Mouse (Mus musculus) MEL (cell line): ENCODE results near the gene Nfkbie. TPM values are rescaled to one million over a fixed set of nuclear protein-coding genes. Genes with fewer than 3 reads are reported as not detected.

Experiments used
- DNase-seq: peaks from one replicate; pipeline ENCODE4 v3.0.0; 2011; ENCODE audit warnings: low read depth, low spot score
- H3K27ac ChIP-seq: 2 replicates; pipeline ENCODE4 v1.5.1; 2012; ENCODE audit warnings: low read depth, mild to moderate bottlenecking, control low read depth, low read length, moderate library complexity; ENCODE audit not compliant: control insufficient read depth
- H3K27me3 ChIP-seq, 2 experiments: fragments of 150-350 bp in 1 of 2; sonication (generic) in 1 of 2; 2 replicates each; pipeline ENCODE4 v1.6.1; 2012; ENCODE audit warnings: low read length in 2 of 2, mild to moderate bottlenecking in 2 of 2, improper control_type of control experiment in 1 of 2, moderate library complexity in 1 of 2; ENCODE audit not compliant: insufficient read depth in 2 of 2, control insufficient read depth in 1 of 2
- H3K36me3 ChIP-seq, 2 experiments: 2 replicates each; pipeline ENCODE4 v1.6.1; 2012 to 2014; ENCODE audit warnings: low read length in 2 of 2, improper control_type of control experiment in 1 of 2, inconsistent platforms in 1 of 2, mild to moderate bottlenecking in 1 of 2; ENCODE audit not compliant: insufficient read depth in 2 of 2, control insufficient read depth in 1 of 2
- H3K4me1 ChIP-seq, 2 experiments: fragments of 150-350 bp in 1 of 2; sonication (generic) in 1 of 2; 2 replicates each; pipeline ENCODE4 v1.6.1; 2012; ENCODE audit warnings: low read length in 2 of 2, improper control_type of control experiment in 1 of 2, mild to moderate bottlenecking in 1 of 2; ENCODE audit not compliant: insufficient read depth in 2 of 2, control insufficient read depth in 1 of 2
- H3K4me3 ChIP-seq, 2 experiments: fragments of 150-350 bp in 1 of 2; sonication (generic) in 1 of 2; 2 replicates each; pipeline ENCODE4 v1.5.1; 2012; ENCODE audit warnings: low read depth in 2 of 2, low read length in 2 of 2, mild to moderate bottlenecking in 2 of 2, moderate library complexity in 2 of 2, control low read depth in 1 of 2, improper control_type of control experiment in 1 of 2; ENCODE audit not compliant: control insufficient read depth in 1 of 2, insufficient read depth in 1 of 2
- H3K79me2 ChIP-seq: 2 replicates; pipeline ENCODE4 v1.6.1; 2012; ENCODE audit warnings: mild to moderate bottlenecking, low read length, moderate library complexity; ENCODE audit not compliant: control insufficient read depth, poor library complexity, insufficient read depth
- H3K9ac ChIP-seq: 2 replicates; pipeline ENCODE4 v1.6.1; 2012; ENCODE audit warnings: low read depth, mild to moderate bottlenecking, control low read depth, low read length, moderate library complexity; ENCODE audit not compliant: control insufficient read depth, poor library complexity, severe bottlenecking
- H3K9me3 ChIP-seq: fragments of 150-350 bp; sonication (generic); replicated peaks from 2 replicates; pipeline ENCODE4 v1.6.1; 2012; ENCODE audit warnings: mild to moderate bottlenecking, low read length, improper control_type of control experiment, moderate library complexity; ENCODE audit not compliant: insufficient read depth
- CHD2 ChIP-seq: IDR thresholded peaks from 2 replicates; pipeline ENCODE4 v1.6.1; 2011; ENCODE audit warnings: low read length, improper control_type of control experiment
- E2F4 ChIP-seq: IDR thresholded peaks from 2 replicates; pipeline ENCODE4 v1.6.1; 2011; ENCODE audit warnings: low read depth, low read length, improper control_type of control experiment, borderline replicate concordance
- ELF1 ChIP-seq: IDR thresholded peaks from 2 replicates; pipeline ENCODE4 v1.6.1; 2014; ENCODE audit warnings: low read depth, mild to moderate bottlenecking, inconsistent platforms, low read length, improper control_type of control experiment, moderate library complexity
- GABPA ChIP-seq: IDR thresholded peaks from 2 replicates; pipeline ENCODE4 v1.6.1; 2012; ENCODE audit warnings: low read depth, mild to moderate bottlenecking, inconsistent platforms, low read length, improper control_type of control experiment, moderate library complexity
- MAFK ChIP-seq: IDR thresholded peaks from 2 replicates; pipeline ENCODE4 v1.6.1; 2011; ENCODE audit warnings: low read depth, mild to moderate bottlenecking, low read length, improper control_type of control experiment, borderline replicate concordance
- MAX ChIP-seq: IDR thresholded peaks from 2 replicates; pipeline ENCODE4 v1.6.1; 2011; ENCODE audit warnings: low read length, improper control_type of control experiment
- MEF2A ChIP-seq: IDR thresholded peaks from 2 replicates; pipeline ENCODE4 v1.6.1; 2014; ENCODE audit warnings: low read depth, mild to moderate bottlenecking, inconsistent platforms, low read length, improper control_type of control experiment; ENCODE audit not compliant: poor library complexity, insufficient replicate concordance, severe bottlenecking; ENCODE audit errors: extremely low read depth
- MXI1 ChIP-seq: IDR thresholded peaks from 2 replicates; pipeline ENCODE4 v1.6.1; 2011; ENCODE audit warnings: mild to moderate bottlenecking, low read depth, low read length, improper control_type of control experiment
- MYB ChIP-seq: IDR thresholded peaks from 2 replicates; pipeline ENCODE4 v1.6.1; 2011; ENCODE audit warnings: mild to moderate bottlenecking, low read depth, low read length, improper control_type of control experiment
- MYC ChIP-seq: IDR thresholded peaks from 2 replicates; pipeline ENCODE4 v1.6.1; 2011; ENCODE audit warnings: low read depth, mild to moderate bottlenecking, low read length, improper control_type of control experiment, moderate library complexity
- NELFE ChIP-seq: IDR thresholded peaks from 2 replicates; pipeline ENCODE4 v1.6.1; 2011; ENCODE audit warnings: low read depth, low read length, improper control_type of control experiment
- POLR2A ChIP-seq, 2 experiments: IDR thresholded peaks; 2 replicates each; pipeline ENCODE4 v1.6.1; 2011 to 2012; ENCODE audit warnings: low read length in 2 of 2, mild to moderate bottlenecking in 2 of 2, control low read depth in 1 of 2, improper control_type of control experiment in 1 of 2, low read depth in 1 of 2, moderate library complexity in 1 of 2; ENCODE audit not compliant: control insufficient read depth in 1 of 2, insufficient read depth in 1 of 2, poor library complexity in 1 of 2
- POLR2AphosphoS5 ChIP-seq: IDR thresholded peaks from 2 replicates; pipeline ENCODE4 v1.6.1; 2012; ENCODE audit warnings: low read depth, borderline replicate concordance, mild to moderate bottlenecking, inconsistent platforms, low read length, moderate library complexity, mixed read lengths
- SIN3A ChIP-seq: IDR thresholded peaks from 2 replicates; pipeline ENCODE4 v1.6.1; 2012; ENCODE audit warnings: low read length, improper control_type of control experiment, inconsistent platforms
- SMC3 ChIP-seq: IDR thresholded peaks from 2 replicates; pipeline ENCODE4 v1.6.1; 2011; ENCODE audit warnings: low read depth, low read length, improper control_type of control experiment
- TAL1 ChIP-seq: IDR thresholded peaks from 2 replicates; pipeline ENCODE4 v1.6.1; 2012; ENCODE audit warnings: mild to moderate bottlenecking, inconsistent platforms, low read length, moderate library complexity, mixed read lengths
- ZC3H11A ChIP-seq: IDR thresholded peaks from 2 replicates; pipeline ENCODE4 v1.6.1; 2012; ENCODE audit warnings: low read depth, mild to moderate bottlenecking, inconsistent platforms, low read length, improper control_type of control experiment
- ZKSCAN1 ChIP-seq: IDR thresholded peaks from 2 replicates; pipeline ENCODE4 v1.6.1; 2012; ENCODE audit warnings: low read depth, mild to moderate bottlenecking, inconsistent platforms, low read length, improper control_type of control experiment, moderate library complexity
- ZMIZ1 ChIP-seq: IDR thresholded peaks from 2 replicates; pipeline ENCODE4 v1.6.1; 2012; ENCODE audit warnings: low read depth, mild to moderate bottlenecking, inconsistent platforms, low read length, improper control_type of control experiment, moderate library complexity
- ZNF384 ChIP-seq: IDR thresholded peaks from 2 replicates; pipeline ENCODE4 v1.6.1; 2012; ENCODE audit warnings: low read depth, mild to moderate bottlenecking, inconsistent platforms, low read length, improper control_type of control experiment
- polyA plus RNA-seq, 2 experiments: library from polyadenylated mRNA; stranded (reverse) in 1 of 2; unstranded in 1 of 2; fragments of >175 nt in 1 of 2; fragments of >200 nt in 1 of 2; gene quantifications; 2 replicates each; pipeline versions ENCODE4 v1.2.1 to v1.2.4; 2012; ENCODE audit warnings: low replicate concordance in 2 of 2, low read depth in 1 of 2; ENCODE audit not compliant: insufficient read length in 2 of 2, insufficient read depth in 1 of 2, missing spikeins in 1 of 2
- total RNA-seq: library from RNA; depleted of rRNA; stranded (reverse); fragments of 300-350 nt; gene quantifications from 2 replicates; pipeline ENCODE4 v1.2.3, GENCODE M21; 2012

Nfkbie gene
- total and polyA plus RNA-seq, 3 experiments: 2.7 to 5.7 TPM; not detected in 1

DNA sequence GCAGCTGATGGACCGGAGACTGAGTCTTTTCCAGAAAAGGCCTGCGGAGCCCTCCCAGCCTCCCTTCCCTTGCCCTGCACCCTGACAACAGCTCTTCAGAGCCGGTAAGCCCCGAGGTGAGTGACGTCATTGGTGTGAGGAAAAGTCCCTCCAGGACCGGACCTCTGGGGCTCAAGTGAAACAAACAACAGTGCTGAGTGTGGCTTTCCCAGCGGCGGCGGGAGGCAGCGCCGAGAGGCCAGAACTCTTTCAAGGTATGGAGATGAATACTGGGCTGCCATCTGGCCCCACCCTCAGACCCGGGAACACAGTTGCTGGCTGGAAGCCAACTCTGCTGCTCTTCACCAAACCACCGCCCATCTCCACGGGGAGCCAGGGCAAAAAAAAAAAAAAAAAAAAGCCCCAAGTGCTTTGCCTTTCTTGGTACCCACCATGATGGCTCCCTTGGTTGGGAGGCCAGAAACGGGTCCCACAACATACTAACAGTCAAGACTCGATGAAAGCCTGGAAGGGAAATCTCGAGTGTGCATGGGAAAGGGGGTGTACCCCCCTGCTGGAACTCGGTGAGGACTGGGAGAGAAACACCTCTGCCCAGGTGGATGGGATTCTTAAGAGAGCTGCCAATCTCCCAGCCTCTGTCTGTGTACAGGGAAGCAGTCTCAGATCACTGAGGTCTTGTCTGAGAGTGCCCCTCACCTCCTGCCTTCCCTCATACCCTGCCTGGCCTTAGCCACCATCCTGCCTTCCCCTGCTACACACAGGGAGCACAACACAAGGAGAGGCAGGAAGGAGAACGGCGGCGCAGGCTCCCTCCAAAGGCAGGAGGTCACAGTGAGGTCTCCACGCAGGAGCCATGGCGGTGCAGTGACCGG lies 11.3 kb upstream of the Nfkbie start:
- DNase-seq: peak; percentile 62
- Histone ChIP-seq H3K9me3 (no peaks in the 10 kb centered on the region), H3K4me3 (no peak overlapping the region; a peak in 1 of 4 replicates), H3K79me2 (no peaks in the 10 kb centered on the region), H3K36me3 (no peaks in the 10 kb centered on the region), H3K27me3 (peaks cover 2% of the 10 kb centered on the region in 2 experiments; a peak in 2 of 4 replicates), H3K4me1 (peaks cover 0 to 8% of the 10 kb centered on the region in 2 experiments; a peak in 1 of 4 replicates), H3K9ac (no peak overlapping the region), H3K27ac (no peak overlapping the region)
- TF ChIP-seq MYC (no peak), ZNF384 (peak; percentile 94), MAX (no peak), TAL1 (no peak)

DNA sequence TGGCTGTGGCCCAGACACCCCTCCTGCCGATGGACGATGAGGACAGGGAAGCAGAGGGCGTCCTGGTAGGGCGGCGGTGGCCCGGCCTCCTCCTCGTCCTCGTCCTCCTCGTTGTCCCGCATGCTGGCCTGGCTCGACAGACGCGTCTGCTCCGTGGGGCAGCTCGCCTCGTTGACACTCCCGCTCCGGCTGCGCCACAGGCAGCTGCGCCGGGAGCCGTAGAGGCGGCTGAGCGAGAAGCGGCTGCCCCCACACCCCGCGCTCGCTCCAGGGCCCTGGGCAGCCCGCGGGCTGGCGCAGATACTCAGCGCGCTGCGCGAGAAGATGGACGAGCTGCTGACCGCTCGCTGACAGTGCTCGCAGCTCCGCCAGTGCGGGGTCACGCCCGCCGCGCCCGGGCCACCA lies 10.6 kb upstream of the Nfkbie start:
- H3K79me2 ChIP-seq: no peaks in the 10 kb centered on the region
- H3K4me1 ChIP-seq: peaks cover 0 to 8% of the 10 kb centered on the region in 2 experiments; a peak in 1 of 4 replicates
- peaks cover 2% of the 10 kb centered on the region in 2 experiments; a peak in 3 of 4 replicates for H3K27me3 ChIP-seq
- TF ChIP-seq ZNF384 (no peak), MXI1 (no peak), NELFE (no peak), POLR2A (IDR thresholded peaks at IDR 0.05; ENCODE audit: control insufficient read depth in 1 of 2, insufficient read depth in 1 of 2, low read depth in 1 of 2, low read length in 2 of 2, poor library complexity in 1 of 2) (no peak), CHD2 (no peak), ZC3H11A (no peak), MAFK (no peak)
- H3K4me3 ChIP-seq: no peak overlapping the region
- no peak for DNase-seq
- no peak overlapping the region for H3K27ac ChIP-seq
- H3K9ac ChIP-seq: no peak overlapping the region
- H3K9me3 ChIP-seq: no peaks in the 10 kb centered on the region
- no peaks in the 10 kb centered on the region for H3K36me3 ChIP-seq

DNA sequence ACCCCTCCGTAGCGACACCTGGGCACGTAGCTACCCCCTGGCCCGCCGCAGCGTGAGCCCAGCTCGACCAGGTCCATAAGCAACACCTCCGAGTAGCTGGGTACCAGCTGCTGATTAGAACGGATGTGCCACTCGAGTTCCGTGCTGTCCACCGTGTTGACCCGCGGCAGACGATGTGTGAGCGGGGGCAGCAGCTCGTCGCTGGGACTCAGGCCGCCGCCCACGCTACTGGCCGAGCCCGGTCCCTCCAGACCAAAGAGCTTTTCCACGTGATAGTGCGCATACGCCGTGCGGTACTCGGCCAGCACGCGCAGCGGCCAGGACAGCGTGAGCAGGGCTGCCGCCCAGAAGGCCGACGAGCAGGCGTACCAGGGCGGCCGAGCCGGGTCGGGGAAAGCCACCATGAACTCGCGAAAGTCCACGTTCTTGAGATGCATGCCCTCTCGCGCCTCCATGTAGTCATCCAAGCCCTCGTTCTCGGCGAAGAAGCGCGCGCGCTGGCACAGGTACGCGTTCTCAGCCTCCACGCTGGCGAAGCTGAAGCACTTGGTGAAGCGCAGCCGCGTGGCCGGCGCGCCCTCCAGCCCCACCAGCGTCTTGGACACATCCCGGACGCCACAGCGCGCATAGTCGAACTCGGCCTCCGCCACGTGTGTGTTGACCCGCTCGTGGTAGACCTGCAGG lies 10.1 kb upstream of the Nfkbie start:
- no peaks in the 10 kb centered on the region for H3K9me3 ChIP-seq
- TF ChIP-seq ZMIZ1 (no peak), MYB (no peak), ELF1 (no peak), SMC3 (no peak), E2F4 (no peak), MEF2A (no peak), SIN3A (no peak), POLR2AphosphoS5 (no peak), POLR2A (IDR thresholded peaks at IDR 0.05; ENCODE audit: control insufficient read depth in 1 of 2, insufficient read depth in 1 of 2, low read depth in 1 of 2, low read length in 2 of 2, poor library complexity in 1 of 2) (no peak), MAX (no peak), ZNF384 (no peak), MXI1 (no peak), GABPA (no peak), ZKSCAN1 (no peak)
- TF ChIP-seq, all 39 proteins: peak for 0
- DNase-seq: no peak
- Histone ChIP-seq H3K4me3 (no peak overlapping the region), H3K9ac (no peak overlapping the region), H3K27ac (no peak overlapping the region), H3K79me2 (no peaks in the 10 kb centered on the region), H3K36me3 (no peaks in the 10 kb centered on the region), H3K4me1 (peaks cover 0 to 8% of the 10 kb centered on the region in 2 experiments; a peak in 1 of 4 replicates), H3K27me3 (peaks cover 2% of the 10 kb centered on the region in 2 experiments; a peak in 2 of 4 replicates)
